Mouse (Mus musculus): ENCODE measurements at regions not wholly inside any gene's neighbourhood (a gene's known extent, or its start where the extent isn't known, plus 50 kb on each side); places are given as distances from the start of the nearest gene placed in this dataset.

- no peak for ATAC-seq (replicated peaks; ENCODE audit: insufficient number of reproducible peaks, low FRiP score, low TSS enrichment, poor library complexity, severe bottlenecking)
Observed at GRCm38 (mm10) chr10:50297547-50297946, 294.9 kb upstream of the Ascc3 start.

DNA sequence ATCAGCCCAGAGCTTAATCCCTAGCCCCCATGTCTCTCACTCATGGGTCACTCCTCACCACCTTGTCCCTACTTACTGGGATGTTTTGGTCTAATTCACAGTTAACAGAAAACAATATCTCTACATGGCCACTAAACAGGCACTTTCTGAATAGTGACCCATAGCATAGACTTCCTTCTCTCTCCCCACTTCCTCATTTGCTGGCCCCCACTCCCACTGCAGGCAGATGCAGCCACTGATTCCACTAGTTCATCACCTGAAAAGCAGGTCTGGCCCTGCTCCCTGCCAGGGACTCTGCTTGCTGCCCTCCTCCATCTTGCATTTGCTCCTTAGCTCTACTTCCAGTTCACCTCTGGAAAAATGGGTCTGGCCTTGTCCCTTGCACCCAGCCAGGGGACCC lies 280.5 kb upstream of the Ascc3 start:
- ATAC-seq (replicated peaks; ENCODE audit: insufficient number of reproducible peaks, low FRiP score, low TSS enrichment, poor library complexity, severe bottlenecking), result 0 out of 2 replicates have a peak, but pooled peaks have one; percentile 13

DNA sequence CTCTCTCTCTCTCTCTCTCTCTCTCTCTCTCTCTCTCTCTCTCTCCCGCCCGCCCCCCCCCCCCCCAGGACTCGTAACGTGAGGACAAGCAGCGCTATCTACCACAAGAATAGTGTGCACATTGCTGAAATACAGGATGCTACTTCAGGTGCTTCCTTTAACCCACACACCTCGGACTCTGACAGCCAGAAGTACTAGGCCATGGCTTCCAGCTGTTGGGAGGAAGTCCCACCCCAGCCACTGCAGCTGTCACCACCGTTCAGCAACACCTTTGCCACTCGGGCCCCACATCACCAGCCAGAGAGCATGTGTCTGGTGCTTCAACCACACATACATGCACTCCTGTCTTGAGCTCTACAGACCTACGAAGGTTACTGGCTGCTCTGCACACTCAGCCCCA lies 279.9 kb upstream of the Ascc3 start:
- ATAC-seq (replicated peaks; ENCODE audit: insufficient number of reproducible peaks, low FRiP score, low TSS enrichment, poor library complexity, severe bottlenecking), result no peak
